Mouse (Mus musculus) heart, embryonic 13.5 days (tissue): ENCODE measurements at regions not wholly inside any gene's neighbourhood (a gene's known extent, or its start where the extent isn't known, plus 50 kb on each side); places are given as distances from the start of the nearest gene placed in this dataset.

Source experiments
- ATAC-seq: fragments of 200-750 bp; cut with Nextera tagmentation; 2 replicates; pipeline ENCODE4 v1.8.0; 2017; ENCODE audit warnings: moderate TSS enrichment; ENCODE audit not compliant: insufficient number of reproducible peaks, low FRiP score, low TSS enrichment; ENCODE audit errors: extremely low read depth
- H3K27ac ChIP-seq: fragments of 300-500 bp; sonication (generic); replicated peaks from 2 replicates; pipeline ENCODE4 v1.5.1; 2015; ENCODE audit warnings: moderate library complexity, mild to moderate bottlenecking, inconsistent platforms
- H3K27me3 ChIP-seq: fragments of 300-500 bp; sonication (generic); replicated peaks from 2 replicates; pipeline ENCODE4 v1.6.1; 2015; ENCODE audit warnings: mild to moderate bottlenecking, inconsistent platforms
- H3K36me3 ChIP-seq: fragments of 300-500 bp; sonication (generic); 2 replicates; pipeline ENCODE4 v1.6.1; 2015; ENCODE audit warnings: mild to moderate bottlenecking, inconsistent platforms
- H3K4me1 ChIP-seq: fragments of 300-500 bp; sonication (generic); 2 replicates; pipeline ENCODE4 v1.6.1; 2015; ENCODE audit warnings: inconsistent platforms
- H3K4me2 ChIP-seq: fragments of 300-500 bp; sonication (generic); 2 replicates; pipeline ENCODE4 v1.6.1; 2015; ENCODE audit warnings: inconsistent platforms, mild to moderate bottlenecking, moderate library complexity
- H3K4me3 ChIP-seq: fragments of 300-500 bp; sonication (generic); 2 replicates; pipeline ENCODE4 v1.5.1; 2015; ENCODE audit warnings: moderate library complexity, mild to moderate bottlenecking, inconsistent platforms
- H3K9ac ChIP-seq: fragments of 300-500 bp; sonication (generic); 2 replicates; pipeline ENCODE4 v1.6.1; 2015; ENCODE audit warnings: inconsistent platforms, mild to moderate bottlenecking, moderate library complexity
- H3K9me3 ChIP-seq: fragments of 300-500 bp; sonication (generic); 2 replicates; pipeline ENCODE4 v1.6.1; 2016; ENCODE audit warnings: inconsistent platforms
- WGBS: fragments of 180-500 bp; shearing (Covaris S2); methylation state at CpG from one replicate; pipeline ENCODE4 v1.1.7; 2015; ENCODE audit warnings: mixed read lengths; 5-methylcytosine and 5-hydroxymethylcytosine counted together

GRCm38 (mm10) chrX:167091841-167092240 is 117.3 kb downstream of the Tmsb4x start:
- no peak overlapping the region for H3K9ac ChIP-seq
- WGBS: 60% methylated on average over 1 of the region's 1 CpGs
- H3K4me3 ChIP-seq: no peak overlapping the region
- peaks cover 10% of the 10 kb centered on the region for H3K4me1 ChIP-seq
- no peak overlapping the region for H3K27ac ChIP-seq
- no peaks in the 10 kb centered on the region for H3K9me3 ChIP-seq
- 0 out of 2 replicates have a peak, but pooled peaks cover 5% of the 10 kb centered on the region for H3K27me3 ChIP-seq
- H3K36me3 ChIP-seq: no peaks in the 10 kb centered on the region
- H3K4me2 ChIP-seq: no peak overlapping the region
- ATAC-seq: no peak

DNA sequence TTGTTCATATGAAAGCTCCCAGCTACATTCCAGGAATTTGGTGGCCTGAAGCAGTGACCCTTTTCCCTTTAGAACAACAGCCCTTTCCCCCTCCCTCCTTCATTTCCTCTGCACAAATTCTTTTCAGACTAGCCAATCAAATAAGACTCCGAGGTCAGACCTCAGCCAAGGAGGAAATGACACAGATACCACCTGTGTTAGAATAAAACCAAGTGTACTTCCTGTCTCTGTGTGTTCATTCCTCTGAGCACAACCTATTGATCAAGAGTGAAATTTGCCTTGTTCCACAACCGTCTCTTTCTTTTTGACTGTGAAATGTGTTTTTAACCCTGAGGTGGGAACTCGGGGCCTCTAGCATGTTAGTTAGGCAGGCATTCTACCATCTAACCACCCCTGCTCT is 120.2 kb downstream of the Tmsb4x start:
- no peaks in the 10 kb centered on the region for H3K9me3 ChIP-seq
- no peaks in the 10 kb centered on the region for H3K36me3 ChIP-seq
- H3K9ac ChIP-seq: no peak overlapping the region
- peaks cover 10% of the 10 kb centered on the region for H3K4me1 ChIP-seq
- peak overlapping the region; percentile 39; the same call in 1 of the 2 replicates for H3K27ac ChIP-seq
- no peaks in the 10 kb centered on the region for H3K27me3 ChIP-seq
- no peak overlapping the region for H3K4me3 ChIP-seq
- H3K4me2 ChIP-seq: no peak overlapping the region
- no peak for ATAC-seq
- WGBS: 47% methylated on average over 3 of the region's 3 CpGs

GRCm38 (mm10) chrX:167088438-167088837 is 120.7 kb downstream of the Tmsb4x start:
- Histone ChIP-seq H3K4me1 (peaks cover 10% of the 10 kb centered on the region), H3K9ac (no peak overlapping the region), H3K4me2 (no peak overlapping the region), H3K9me3 (no peaks in the 10 kb centered on the region), H3K4me3 (no peak overlapping the region), H3K27me3 (no peaks in the 10 kb centered on the region), H3K27ac (peak overlapping the region; percentile 53), H3K36me3 (no peaks in the 10 kb centered on the region)
- ATAC-seq: no peak
- WGBS: 16% methylated on average over 2 of the region's 2 CpGs

- H3K9ac ChIP-seq: no peak overlapping the region
- H3K4me2 ChIP-seq: no peak overlapping the region
- WGBS: 66% methylated on average over 3 of the region's 3 CpGs
Observed at GRCm38 (mm10) chrX:167080821-167081220, 128.3 kb downstream of the Tmsb4x start.

GRCm38 (mm10) chrX:167069075-167069474 is 140.0 kb downstream of the Tmsb4x start:
- Histone ChIP-seq H3K4me1 (no peaks in the 10 kb centered on the region), H3K4me3 (no peak overlapping the region), H3K4me2 (no peak overlapping the region), H3K27me3 (peaks cover 5% of the 10 kb centered on the region), H3K27ac (no peak overlapping the region), H3K9me3 (no peaks in the 10 kb centered on the region), H3K36me3 (no peaks in the 10 kb centered on the region), H3K9ac (no peak overlapping the region)
- ATAC-seq: no peak
- 60% methylated on average over 2 of the region's 2 CpGs for WGBS

More at GRCm38 (mm10) chrX:167080821-167081220, 128.3 kb downstream of the Tmsb4x start:
- H3K9me3 ChIP-seq: no peaks in the 10 kb centered on the region
- no peak for ATAC-seq
- no peaks in the 10 kb centered on the region for H3K4me1 ChIP-seq
- no peaks in the 10 kb centered on the region; the same call in 1 of the 2 replicates for H3K27me3 ChIP-seq
- no peak overlapping the region for H3K27ac ChIP-seq
- no peak overlapping the region for H3K4me3 ChIP-seq
- H3K36me3 ChIP-seq: no peaks in the 10 kb centered on the region

DNA sequence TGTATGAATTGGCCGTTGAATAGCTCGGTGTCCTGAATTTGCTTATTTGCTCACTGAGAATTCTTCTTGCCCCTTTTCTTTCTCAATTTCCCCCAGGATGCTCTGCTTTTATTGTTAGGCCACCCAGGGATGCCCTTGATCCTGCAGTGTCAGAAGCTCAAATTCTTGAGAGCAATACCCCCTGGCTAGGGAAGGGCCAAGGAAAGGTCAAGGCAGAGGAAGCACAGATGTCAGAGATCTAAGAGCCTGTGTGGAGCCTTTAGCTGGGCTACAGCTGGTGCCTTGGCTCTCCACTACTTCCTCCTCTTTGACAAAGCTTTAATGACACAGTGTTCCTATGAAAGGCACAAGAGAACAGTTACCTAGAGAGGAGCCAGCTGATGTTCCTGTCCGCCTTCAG is 141.2 kb downstream of the Tmsb4x start:
- H3K4me3 ChIP-seq: no peak overlapping the region

GRCm38 (mm10) chrX:167063881-167064280 is 145.2 kb downstream of the Tmsb4x start:
- H3K9me3 ChIP-seq: no peaks in the 10 kb centered on the region
- no peak overlapping the region for H3K4me3 ChIP-seq
- no peaks in the 10 kb centered on the region; the same call in 1 of the 2 replicates for H3K27me3 ChIP-seq
- no peaks in the 10 kb centered on the region for H3K4me1 ChIP-seq
- ATAC-seq: no peak
- no peaks in the 10 kb centered on the region for H3K36me3 ChIP-seq
- no peak overlapping the region for H3K27ac ChIP-seq
- no peak overlapping the region for H3K9ac ChIP-seq
- 56% methylated on average over 4 of the region's 4 CpGs for WGBS
- no peak overlapping the region for H3K4me2 ChIP-seq

More for the DNA sequence above, 141.2 kb downstream of the Tmsb4x start:
- ATAC-seq: no peak
- Histone ChIP-seq H3K27ac (no peak overlapping the region), H3K9me3 (no peaks in the 10 kb centered on the region), H3K9ac (no peak overlapping the region), H3K4me2 (no peak overlapping the region), H3K27me3 (peaks cover 5% of the 10 kb centered on the region), H3K36me3 (no peaks in the 10 kb centered on the region), H3K4me1 (no peaks in the 10 kb centered on the region)
- 74% methylated on average over 3 of the region's 3 CpGs for WGBS

DNA sequence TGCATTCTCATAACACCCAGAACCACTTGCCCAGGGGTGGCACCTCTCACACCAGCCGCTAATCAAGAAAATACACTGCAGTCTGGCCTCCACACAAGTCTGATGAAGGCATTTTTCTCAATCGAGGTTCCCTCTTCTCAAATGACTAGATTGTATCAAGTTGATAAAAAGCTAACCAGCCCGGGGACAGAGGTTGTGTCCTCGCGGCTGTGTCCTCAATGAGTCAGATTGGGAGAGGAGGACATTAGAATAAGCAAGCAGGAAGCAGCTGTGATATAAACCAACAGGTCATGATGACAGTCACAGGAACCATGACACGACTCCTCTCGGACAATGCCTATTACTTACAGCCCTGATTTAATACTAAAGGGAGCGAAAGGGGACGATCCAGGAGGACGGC is 156.7 kb downstream of the Tmsb4x start:
- Histone ChIP-seq H3K9ac (no peak overlapping the region), H3K9me3 (no peaks in the 10 kb centered on the region), H3K27ac (no peak overlapping the region), H3K36me3 (no peaks in the 10 kb centered on the region), H3K27me3 (0 out of 2 replicates have a peak, but pooled peaks cover 4% of the 10 kb centered on the region), H3K4me2 (no peak overlapping the region), H3K4me3 (no peak overlapping the region), H3K4me1 (peaks cover 7% of the 10 kb centered on the region; the same call in 1 of the 2 replicates)
- WGBS: 73% methylated on average over 10 of the region's 10 CpGs
- no peak for ATAC-seq

DNA sequence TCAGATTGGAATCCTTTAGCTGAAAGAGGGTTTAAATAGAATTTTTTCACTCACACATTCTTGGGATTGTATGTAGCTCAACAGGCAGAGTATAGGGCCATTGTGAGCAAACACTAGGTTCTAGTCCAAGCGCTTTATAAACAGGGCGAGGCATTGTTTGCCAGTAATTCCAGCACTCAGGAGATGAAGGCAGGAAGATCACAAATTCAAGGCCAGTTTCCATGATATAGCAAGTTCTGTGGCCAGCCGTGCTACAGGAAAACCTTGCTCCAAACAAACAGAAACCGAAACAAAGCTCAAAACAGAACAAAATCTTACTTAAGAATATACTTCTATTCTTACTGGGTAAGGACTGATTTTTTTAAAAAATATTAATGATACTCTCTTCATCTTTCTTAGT is 159.0 kb downstream of the Tmsb4x start:
- Histone ChIP-seq H3K4me1 (peaks cover 7% of the 10 kb centered on the region; the same call in 1 of the 2 replicates), H3K9ac (no peak overlapping the region), H3K27me3 (0 out of 2 replicates have a peak, but pooled peaks cover 4% of the 10 kb centered on the region), H3K36me3 (no peaks in the 10 kb centered on the region), H3K27ac (no peak overlapping the region), H3K9me3 (no peaks in the 10 kb centered on the region), H3K4me2 (no peak overlapping the region), H3K4me3 (no peak overlapping the region)
- no peak for ATAC-seq
- 66% methylated on average over 4 of the region's 4 CpGs for WGBS

DNA sequence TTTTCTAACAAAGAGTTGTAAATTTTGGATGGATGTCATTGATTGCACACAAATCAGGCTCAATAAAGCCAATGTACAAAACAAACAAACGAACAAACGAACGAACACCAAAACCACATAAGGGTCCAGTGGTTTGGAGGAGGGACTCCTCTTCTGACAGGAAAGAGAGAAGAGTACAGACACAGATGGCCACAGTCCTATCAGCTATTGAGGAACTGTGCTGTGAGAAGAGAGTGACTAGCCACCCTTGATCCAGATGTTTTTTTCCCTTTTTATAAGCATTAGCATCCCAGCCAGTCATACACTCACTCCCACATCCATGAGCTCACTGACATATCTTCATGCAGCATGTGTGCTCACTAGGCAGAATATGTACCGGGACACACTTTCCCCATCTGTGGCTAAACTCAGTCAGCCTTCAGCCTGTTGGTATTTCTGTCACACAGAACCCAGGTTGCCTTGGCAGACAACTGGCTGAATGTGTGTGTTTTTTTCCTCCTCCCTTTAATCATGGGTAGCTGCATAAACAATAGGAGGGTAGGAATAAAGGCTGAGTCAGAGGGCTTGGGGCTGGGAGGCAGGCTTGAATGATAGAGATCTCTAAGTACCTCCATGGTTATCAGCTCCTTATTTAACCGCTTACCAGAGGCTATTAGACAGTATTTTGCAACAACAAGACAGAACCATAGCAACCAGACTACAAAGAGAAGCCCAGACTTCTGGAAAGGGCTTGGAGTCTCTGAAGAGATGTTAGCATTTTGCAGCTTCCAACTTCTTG is 159.7 kb downstream of the Tmsb4x start:
- Histone ChIP-seq H3K4me2 (no peak overlapping the region), H3K27me3 (0 out of 2 replicates have a peak, but pooled peaks cover 4% of the 10 kb centered on the region), H3K4me3 (no peak overlapping the region), H3K9ac (no peak overlapping the region), H3K9me3 (no peaks in the 10 kb centered on the region), H3K36me3 (no peaks in the 10 kb centered on the region), H3K27ac (no peak overlapping the region), H3K4me1 (peaks cover 7% of the 10 kb centered on the region; the same call in 1 of the 2 replicates)
- no peak for ATAC-seq
- WGBS: 68% methylated on average over 5 of the region's 5 CpGs

DNA sequence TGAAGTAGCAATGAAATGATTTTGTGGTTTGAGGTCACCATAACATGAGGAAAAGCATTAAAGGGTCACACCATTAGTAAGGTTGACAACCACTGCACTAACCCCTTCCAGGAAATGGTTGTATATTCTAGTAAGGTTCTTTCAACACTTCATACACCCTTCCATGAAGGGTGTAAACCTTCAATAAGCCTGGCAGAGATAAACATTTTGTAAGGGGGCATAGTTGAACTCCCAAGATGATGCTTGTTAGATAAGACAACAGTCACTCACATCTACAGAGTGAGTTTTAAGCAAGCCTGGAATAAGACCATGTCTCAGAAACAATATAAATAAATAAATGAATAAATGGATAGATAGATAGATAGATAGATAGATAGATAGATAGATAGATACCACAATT is 171.1 kb downstream of the Tmsb4x start:
- H3K27ac ChIP-seq: no peak overlapping the region
- H3K27me3 ChIP-seq: no peaks in the 10 kb centered on the region
- H3K4me2 ChIP-seq: no peak overlapping the region
- H3K4me1 ChIP-seq: peaks cover 2% of the 10 kb centered on the region
- no peak overlapping the region for H3K4me3 ChIP-seq
- no peak overlapping the region for H3K9ac ChIP-seq
- no peak for ATAC-seq
- H3K9me3 ChIP-seq: no peaks in the 10 kb centered on the region
- H3K36me3 ChIP-seq: no peaks in the 10 kb centered on the region

GRCm38 (mm10) chrX:167036355-167036754 is 172.8 kb downstream of the Tmsb4x start:
- ATAC-seq: no peak
- 42% methylated on average over 1 of the region's 1 CpGs for WGBS
- Histone ChIP-seq H3K9ac (no peak overlapping the region), H3K27ac (no peak overlapping the region), H3K4me3 (no peak overlapping the region), H3K9me3 (no peaks in the 10 kb centered on the region), H3K36me3 (no peaks in the 10 kb centered on the region), H3K27me3 (no peaks in the 10 kb centered on the region), H3K4me1 (peaks cover 5% of the 10 kb centered on the region), H3K4me2 (no peak overlapping the region)
